Mouse (Mus musculus) forebrain, embryonic 10.5 days (tissue): ENCODE results near the gene Ihh. TPM values are rescaled to one million over a fixed set of nuclear protein-coding genes. Genes with fewer than 3 reads are reported as not detected.

ENCODE experiments used
- DNase-seq: peaks from one replicate; pipeline ENCODE4 v3.0.0-alpha.2; 2017; ENCODE audit warnings: low spot score; ENCODE audit errors: extremely low spot score
- H3K27ac ChIP-seq: fragments of 300-500 bp; sonication (generic); 2 replicates; pipeline ENCODE4 v1.5.1; 2016; ENCODE audit warnings: mild to moderate bottlenecking
- H3K27me3 ChIP-seq: fragments of 300-500 bp; sonication (generic); 2 replicates; pipeline ENCODE4 v1.6.1; 2016; ENCODE audit warnings: mild to moderate bottlenecking; ENCODE audit not compliant: poor library complexity, severe bottlenecking
- H3K36me3 ChIP-seq: fragments of 300-500 bp; sonication (generic); replicated peaks from 2 replicates; pipeline ENCODE4 v1.6.1; 2016; ENCODE audit warnings: mild to moderate bottlenecking, moderate library complexity
- H3K4me1 ChIP-seq: fragments of 300-500 bp; sonication (generic); 2 replicates; pipeline ENCODE4 v1.6.1; 2016
- H3K4me3 ChIP-seq: fragments of 300-500 bp; sonication (generic); 2 replicates; pipeline ENCODE4 v1.5.1; 2016; ENCODE audit warnings: mild to moderate bottlenecking, moderate library complexity
- H3K9me3 ChIP-seq: fragments of 300-500 bp; sonication (generic); 2 replicates; pipeline ENCODE4 v1.6.1; 2016; ENCODE audit warnings: mild to moderate bottlenecking, moderate library complexity
- WGBS: fragments of 180-500 bp; shearing (Covaris S2); methylation state at CpG from one replicate; pipeline ENCODE4 v1.1.7; 2016; 5-methylcytosine and 5-hydroxymethylcytosine counted together
- polyA plus RNA-seq: library from polyadenylated mRNA; unstranded; fragments of >200 nt; fragmentation: Nextera tagmentation; extraction: Ambion mirVana; gene quantifications from 2 replicates; pipeline ENCODE4 v1.2.1, GENCODE M21; 2016

The Ihh gene
- polyA plus RNA-seq, 1 experiment from 2014 or later = not detected

DNA sequence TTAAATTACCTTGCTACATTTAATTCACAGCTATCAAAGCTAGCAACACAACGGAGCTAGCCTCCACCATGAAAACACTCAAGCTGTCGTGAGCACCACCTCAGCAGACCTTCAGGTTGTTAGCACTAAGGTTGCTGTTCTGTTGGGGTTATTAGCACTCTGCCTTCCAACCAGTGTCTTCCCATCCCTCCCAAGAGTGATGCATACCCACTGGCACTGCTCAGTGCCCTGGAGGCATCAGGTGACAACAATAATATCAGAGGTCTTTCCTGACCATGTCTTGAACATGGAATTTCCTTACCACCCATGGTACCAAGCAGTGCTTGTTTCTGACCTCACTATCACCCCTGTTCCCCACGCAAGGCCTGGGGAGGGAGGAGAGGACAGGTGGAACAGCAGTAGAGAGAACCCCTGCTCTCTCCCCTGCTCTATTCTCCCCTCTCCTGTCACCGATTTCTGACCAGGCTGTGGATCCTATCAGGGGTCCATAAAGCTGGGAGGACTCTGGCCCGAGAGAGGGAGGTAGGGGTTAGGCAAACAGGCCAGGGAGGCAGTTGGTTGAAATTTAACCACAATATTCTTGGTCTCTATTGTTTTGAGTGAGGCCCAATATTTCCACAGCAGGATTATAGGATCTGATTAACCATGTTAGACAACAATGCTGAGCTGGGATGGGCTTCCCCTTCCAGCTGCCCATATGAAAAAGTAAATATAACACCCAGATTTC lies 10.8 kb upstream of the Ihh start:
- Histone ChIP-seq H3K4me1 (peaks cover 10% of the 10 kb centered on the region), H3K27me3 (peaks cover 43% of the 10 kb centered on the region), H3K36me3 (no peaks in the 10 kb centered on the region), H3K27ac (no peak overlapping the region), H3K4me3 (no peak overlapping the region), H3K9me3 (no peaks in the 10 kb centered on the region)
- no peak for DNase-seq
- 73% methylated on average over 5 of the region's 5 CpGs for WGBS

DNA sequence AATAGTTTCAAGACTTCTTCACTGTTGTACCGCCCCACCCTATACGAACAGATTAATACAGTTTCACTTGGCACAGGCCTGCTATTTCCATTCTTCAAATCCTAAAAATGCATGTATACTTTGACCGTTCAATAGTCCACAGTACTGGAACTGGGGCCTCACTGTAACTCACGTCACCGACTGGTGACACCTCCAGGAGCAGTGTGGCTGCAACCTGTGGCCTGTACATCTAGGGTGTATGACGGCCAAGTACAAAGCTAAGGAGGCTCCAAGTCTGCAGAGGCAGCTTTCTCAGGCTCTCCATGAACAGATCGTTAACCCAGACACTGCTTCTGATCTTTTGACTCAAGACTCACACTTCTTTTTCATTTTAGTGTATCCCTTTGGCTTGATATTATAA lies 10.2 kb upstream of the Ihh start:
- no peaks in the 10 kb centered on the region for H3K36me3 ChIP-seq
- H3K9me3 ChIP-seq = no peaks in the 10 kb centered on the region
- no peak overlapping the region for H3K4me3 ChIP-seq
- H3K27ac ChIP-seq = no peak overlapping the region
- DNase-seq = no peak
- peaks cover 10% of the 10 kb centered on the region for H3K4me1 ChIP-seq
- 90% methylated on average over 7 of the region's 7 CpGs for WGBS
- H3K27me3 ChIP-seq = peaks cover 49% of the 10 kb centered on the region

DNA sequence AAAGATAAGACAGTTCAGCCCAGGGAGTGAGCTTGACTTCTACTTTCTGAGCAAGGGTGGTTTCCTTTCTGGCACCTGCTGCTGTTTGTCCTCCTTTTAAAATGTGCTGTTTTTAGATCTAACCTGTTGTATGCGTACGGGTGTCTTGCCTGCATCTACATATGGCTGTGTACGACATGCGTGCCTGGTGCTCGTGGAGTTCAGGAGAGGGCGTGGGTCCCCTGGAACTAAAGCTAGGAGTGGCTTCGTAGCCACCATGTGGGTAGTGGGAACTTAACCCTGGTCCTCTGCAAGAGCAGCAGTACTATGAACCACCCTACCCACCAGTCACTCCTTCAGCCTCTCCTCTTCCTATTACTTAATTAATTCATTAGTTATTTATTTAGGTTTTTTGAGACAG lies 8.6 kb upstream of the Ihh start:
- no peak overlapping the region for H3K4me3 ChIP-seq
- no peak overlapping the region for H3K27ac ChIP-seq
- H3K4me1 ChIP-seq = peaks cover 6% of the 10 kb centered on the region
- DNase-seq = no peak
- H3K9me3 ChIP-seq = no peaks in the 10 kb centered on the region
- 94% methylated on average over 7 of the region's 7 CpGs for WGBS
- H3K27me3 ChIP-seq = peaks cover 61% of the 10 kb centered on the region
- H3K36me3 ChIP-seq = no peaks in the 10 kb centered on the region

GRCm38 (mm10) chr1:74950576-74951490 lies 639 bp downstream of the Ihh start:
- Histone ChIP-seq H3K36me3 (no peaks in the 10 kb centered on the region), H3K9me3 (no peaks in the 10 kb centered on the region), H3K27ac (no peak overlapping the region), H3K27me3 (peaks cover 99% of the 10 kb centered on the region), H3K4me1 (peaks cover 45% of the 10 kb centered on the region), H3K4me3 (peak overlapping the region; percentile 50)
- DNase-seq = peak; percentile 26
- under 1% methylated on average over 84 of the region's 84 CpGs for WGBS

DNA sequence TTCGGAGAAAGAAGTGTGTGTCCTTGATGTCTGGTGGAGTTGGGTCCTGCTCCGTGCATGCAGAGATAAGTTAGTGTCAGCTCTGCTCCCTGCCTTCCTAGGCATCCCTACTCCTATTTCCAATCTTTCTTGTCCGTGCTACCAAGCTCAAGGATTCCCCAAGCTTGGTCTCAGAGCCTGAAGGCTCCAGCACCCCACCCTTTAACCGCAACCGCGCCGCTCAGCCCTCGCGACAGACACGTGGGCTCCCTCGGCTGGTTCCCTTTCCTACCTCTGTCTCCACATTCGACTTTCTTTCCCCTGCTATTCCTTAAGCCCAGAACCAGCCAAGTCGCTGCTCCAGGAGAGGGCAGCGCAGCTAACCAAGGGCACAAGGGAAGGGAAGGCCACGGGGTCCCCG lies 1.4 kb downstream of the Ihh start:
- Histone ChIP-seq H3K9me3 (no peaks in the 10 kb centered on the region), H3K27me3 (peaks cover 99% of the 10 kb centered on the region), H3K4me1 (peaks cover 45% of the 10 kb centered on the region), H3K36me3 (no peaks in the 10 kb centered on the region), H3K27ac (no peak overlapping the region), H3K4me3 (0 out of 2 replicates have a peak overlapping the region, but pooled peaks have one; percentile 50)
- under 1% methylated on average over 16 of the region's 16 CpGs for WGBS
- peak; percentile 29 for DNase-seq

DNA sequence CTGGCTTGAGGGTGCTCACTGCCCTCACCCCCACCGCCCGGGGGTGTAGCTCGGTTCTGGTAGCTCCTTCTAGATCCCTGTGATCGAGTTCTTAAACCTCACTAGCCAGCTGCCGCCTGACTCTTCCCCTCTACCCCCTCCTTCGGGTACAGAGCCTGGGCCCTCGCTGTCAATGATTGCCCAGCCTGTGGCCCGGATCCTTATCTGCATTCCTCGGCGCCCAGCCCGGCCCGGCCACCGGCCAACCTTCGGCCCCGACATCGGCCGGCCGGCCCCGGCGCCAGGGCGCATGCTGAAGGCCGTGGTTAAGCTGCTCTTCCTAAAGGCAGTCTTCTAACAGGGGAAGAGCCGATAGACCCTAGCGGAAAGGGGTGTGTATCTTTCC lies 1.8 kb downstream of the Ihh start:
- Histone ChIP-seq H3K4me3 (no peak overlapping the region), H3K27me3 (peaks cover 99% of the 10 kb centered on the region), H3K27ac (no peak overlapping the region), H3K9me3 (no peaks in the 10 kb centered on the region), H3K4me1 (peaks cover 45% of the 10 kb centered on the region), H3K36me3 (no peaks in the 10 kb centered on the region)
- no peak for DNase-seq
- 2% methylated on average over 24 of the region's 24 CpGs for WGBS

DNA sequence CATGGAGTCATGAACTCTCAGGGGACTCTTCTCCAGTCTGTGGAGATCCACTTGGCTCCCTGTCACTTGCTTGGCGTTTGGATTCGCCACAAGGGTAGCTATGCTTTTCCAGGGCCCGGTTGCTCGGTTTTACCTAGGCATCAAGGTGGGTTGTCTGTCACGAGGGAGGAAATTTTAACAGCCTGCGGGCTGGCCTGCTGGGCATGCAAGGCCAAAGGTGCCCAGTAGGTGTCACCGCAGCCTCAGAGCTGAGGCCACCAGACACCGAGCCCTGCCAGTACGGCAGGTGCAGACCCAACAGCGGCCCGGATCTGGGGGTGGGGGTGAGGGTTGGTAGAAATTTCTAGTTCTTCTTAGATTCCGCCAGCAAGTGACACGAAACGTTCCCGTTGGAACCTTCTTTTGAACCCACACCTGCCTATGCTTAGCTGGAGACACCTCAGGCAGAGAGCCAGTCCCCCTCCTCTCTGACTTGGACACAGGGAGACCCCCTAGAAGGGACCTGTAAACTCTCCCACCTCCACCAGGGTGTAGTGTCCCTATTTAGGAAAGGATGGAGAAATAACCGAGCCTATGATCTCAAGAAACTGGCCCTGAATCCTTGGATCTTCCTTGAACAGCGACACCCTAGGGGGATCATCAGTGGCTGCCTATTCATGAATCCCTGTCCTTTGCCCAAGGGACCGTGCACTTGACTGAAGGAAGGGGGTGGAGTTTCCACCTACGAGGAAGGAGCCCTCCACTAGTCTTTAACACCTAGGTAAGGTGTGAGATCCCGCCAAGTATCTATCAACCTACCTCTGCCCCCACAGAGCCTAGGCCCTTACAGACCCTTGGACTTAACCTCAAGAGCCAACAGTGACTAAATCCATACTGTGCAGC lies 2.4 kb downstream of the Ihh start:
- peak overlapping the region; percentile 42 for H3K4me3 ChIP-seq

GRCm38 (mm10) chr1:74947986-74948670 lies 3.3 kb downstream of the Ihh start:
- Histone ChIP-seq H3K27ac (no peak overlapping the region), H3K27me3 (peaks cover 99% of the 10 kb centered on the region), H3K36me3 (no peaks in the 10 kb centered on the region), H3K4me3 (peak overlapping the region; percentile 42), H3K4me1 (peaks cover 45% of the 10 kb centered on the region), H3K9me3 (no peaks in the 10 kb centered on the region)
- 1% methylated on average over 41 of the region's 41 CpGs for WGBS
- DNase-seq = peak; percentile 49

More for the DNA sequence above, 2.4 kb downstream of the Ihh start:
- WGBS = 4% methylated on average over 20 of the region's 20 CpGs
- H3K27ac ChIP-seq = no peak overlapping the region
- peaks cover 45% of the 10 kb centered on the region for H3K4me1 ChIP-seq
- H3K9me3 ChIP-seq = no peaks in the 10 kb centered on the region
- peaks cover 99% of the 10 kb centered on the region for H3K27me3 ChIP-seq
- H3K36me3 ChIP-seq = no peaks in the 10 kb centered on the region
- peak; percentile 71 for DNase-seq

DNA sequence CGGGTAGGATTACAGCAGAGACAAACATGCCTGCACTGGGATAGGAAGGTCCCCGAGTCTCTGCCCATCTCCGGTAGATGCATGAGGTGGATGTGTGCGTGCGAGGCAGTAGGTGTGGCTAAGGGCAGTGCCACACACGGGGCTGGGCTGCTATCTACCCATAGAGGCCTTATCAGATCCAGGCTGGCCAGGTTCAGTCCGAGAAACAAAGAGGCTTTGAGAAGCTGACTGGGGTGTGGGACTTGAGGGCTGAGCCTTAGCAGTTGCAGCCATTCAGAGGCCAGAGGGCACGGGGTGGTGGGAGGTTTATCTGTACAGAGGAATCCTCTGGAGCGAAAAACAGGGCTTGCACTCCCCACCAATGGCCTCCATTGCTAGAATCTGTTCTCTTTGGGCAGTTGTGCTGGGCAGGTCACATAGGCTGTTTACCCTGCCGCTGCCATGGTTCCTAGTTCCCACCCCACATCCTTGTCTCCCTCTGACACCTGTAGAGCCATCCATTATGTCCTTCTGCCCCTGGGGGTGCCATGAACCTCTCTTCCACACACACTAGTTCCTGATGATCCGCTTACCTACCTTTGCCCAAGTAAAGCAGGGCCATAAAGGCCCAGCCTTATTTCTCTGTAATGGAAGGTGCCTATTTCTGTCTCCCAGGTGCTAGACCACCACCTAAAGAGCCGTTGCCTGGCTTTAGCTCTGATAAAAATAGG lies 9.7 kb downstream of the Ihh start:
- no peak overlapping the region for H3K4me3 ChIP-seq
- no peaks in the 10 kb centered on the region for H3K4me1 ChIP-seq
- no peak overlapping the region for H3K27ac ChIP-seq
- no peaks in the 10 kb centered on the region for H3K36me3 ChIP-seq
- no peaks in the 10 kb centered on the region for H3K9me3 ChIP-seq
- 63% methylated on average over 12 of the region's 12 CpGs for WGBS
- no peak for DNase-seq
- peaks cover 65% of the 10 kb centered on the region for H3K27me3 ChIP-seq

DNA sequence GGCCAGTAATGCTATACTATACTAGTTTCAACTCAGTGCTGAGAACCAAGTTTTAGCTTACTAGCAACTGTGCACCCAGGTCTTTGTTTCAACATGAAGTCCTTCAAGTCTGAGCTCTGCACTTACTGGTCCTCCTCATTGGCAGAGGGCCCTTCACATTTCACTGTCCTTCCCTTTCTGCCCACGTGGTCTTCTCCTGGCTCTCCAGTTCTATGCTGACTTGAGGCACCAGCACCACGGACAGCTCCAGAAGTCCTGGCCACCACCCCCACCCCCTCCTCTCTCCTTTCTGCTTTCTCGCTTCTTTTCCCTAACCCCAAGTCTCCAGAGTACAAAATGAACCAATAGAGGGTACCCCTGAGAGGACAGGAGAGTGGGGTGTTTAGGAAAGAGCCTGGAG lies 11.7 kb downstream of the Ihh start:
- Histone ChIP-seq H3K4me1 (0 out of 2 replicates have a peak, but pooled peaks cover 3% of the 10 kb centered on the region), H3K4me3 (no peak overlapping the region), H3K36me3 (no peaks in the 10 kb centered on the region), H3K27ac (no peak overlapping the region), H3K27me3 (peaks cover 61% of the 10 kb centered on the region), H3K9me3 (no peaks in the 10 kb centered on the region)
- DNase-seq = no peak
- 8% methylated on average over 3 of the region's 3 CpGs for WGBS

GRCm38 (mm10) chr1:74936221-74936830 lies 15.1 kb downstream of the Ihh start:
- Histone ChIP-seq H3K27me3 (peaks cover 53% of the 10 kb centered on the region), H3K4me3 (no peak overlapping the region), H3K27ac (no peak overlapping the region), H3K9me3 (no peaks in the 10 kb centered on the region), H3K4me1 (0 out of 2 replicates have a peak, but pooled peaks cover 3% of the 10 kb centered on the region), H3K36me3 (no peaks in the 10 kb centered on the region)
- 36% methylated on average over 12 of the region's 12 CpGs for WGBS
- DNase-seq = no peak
